In genomic region chr13:55178556-55178955, GRCm38 (mm10) we compare ENCODE assay signal across 9 mouse cellular contexts. TPM values are rescaled to one million over a fixed set of nuclear protein-coding genes. Genes with fewer than 3 reads are reported as not detected.
DNase-seq lines count a peak whose midpoint lies in the region; ATAC-seq and TF ChIP-seq lines count a peak whose summit lies in the region.
"Had no signal": no experiment of that assay in that cellular context is flagged by ENCODE, and none has a peak within 500 bp of the region (broad histone marks: within the 10 kb centered on the region; RNA-seq: fewer than 3 reads in every experiment).

No protein-coding gene starts in this region.

- no peaks in the 10 kb centered on the region for H3K36me3 ChIP-seq in liver, embryonic 12.5 days
- no peaks in the 10 kb centered on the region for H3K36me3 ChIP-seq in forebrain, embryonic 10.5 days (replicated peaks)
- no peaks in the 10 kb centered on the region for H3K36me3 ChIP-seq in hindbrain, postnatal 0 days (ENCODE audit: insufficient read depth, low read length)
- no peaks in the 10 kb centered on the region for H3K36me3 ChIP-seq in midbrain, embryonic 12.5 days
- no peaks in the 10 kb centered on the region for H3K36me3 ChIP-seq in spleen, adult 2 months (ENCODE audit: control insufficient read depth, insufficient read depth, low read length)

- TF ChIP-seq POLR2A in brain, embryonic 14.5 days (IDR thresholded peaks at IDR 0.05; ENCODE audit: borderline replicate concordance, extremely low read depth, insufficient read depth, insufficient read length, poor library complexity, severe bottlenecking), result no peak
- no peak for TF ChIP-seq POLR2A in spleen, adult 2 months (IDR thresholded peaks at IDR 0.05; ENCODE audit: low read depth, low read length)

- TF ChIP-seq CTCF in brain, embryonic 14.5 days (IDR thresholded peaks at IDR 0.05; ENCODE audit: borderline replicate concordance, extremely low read depth, insufficient read depth, insufficient read length), result peak; percentile 83; the same call in 1 of the 2 replicates
- peak; percentile 91 for TF ChIP-seq CTCF in hindbrain, postnatal 0 days (IDR thresholded peaks at IDR 0.05; ENCODE audit: low read depth)
- peak; percentile 74; the same call in 1 of the 2 replicates for TF ChIP-seq CTCF in spleen, adult 2 months (IDR thresholded peaks at IDR 0.05; ENCODE audit: extremely low read depth, insufficient read depth, insufficient read length, insufficient replicate concordance)

- no peak overlapping the region for H3K4me2 ChIP-seq in liver, embryonic 12.5 days
- no peak overlapping the region for H3K4me2 ChIP-seq in hindbrain, postnatal 0 days (ENCODE audit: low read depth, low read length)
- no peak overlapping the region for H3K4me2 ChIP-seq in midbrain, embryonic 12.5 days (replicated peaks)

- DNase-seq in liver, result peak; percentile 65
- DNase-seq in brain, embryonic 14.5 days (ENCODE audit: low read depth), result peak; percentile 84
- peak; percentile 73 for DNase-seq in forebrain, embryonic 10.5 days (ENCODE audit: extremely low spot score, low spot score)
- peak; percentile 80 for DNase-seq in hindbrain, postnatal 0 days (ENCODE audit: low spot score)
- peak; percentile 56 to 85 for DNase-seq in left cerebral cortex, adult 9 months (ENCODE audit: low spot score in 2 of 2)
- DNase-seq in spleen, adult 2 months (ENCODE audit: low read depth in 1 of 2, low spot score in 2 of 2), result peak; percentile 34 to 63

- peaks cover 4% of the 10 kb centered on the region; the same call in 1 of the 2 replicates for H3K27me3 ChIP-seq in liver, embryonic 12.5 days (replicated peaks)
- H3K27me3 ChIP-seq in forebrain, embryonic 10.5 days (ENCODE audit: poor library complexity, severe bottlenecking), result 0 out of 2 replicates have a peak, but pooled peaks cover 2% of the 10 kb centered on the region
- no peaks in the 10 kb centered on the region for H3K27me3 ChIP-seq in hindbrain, postnatal 0 days (ENCODE audit: insufficient read depth, low read length)
- no peaks in the 10 kb centered on the region for H3K27me3 ChIP-seq in midbrain, embryonic 12.5 days
- no peaks in the 10 kb centered on the region for H3K27me3 ChIP-seq in spleen, adult 2 months (ENCODE audit: control insufficient read depth, insufficient read depth, low read length)

- no peak overlapping the region for H3K4me3 ChIP-seq in liver, embryonic 12.5 days
- H3K4me3 ChIP-seq in forebrain, embryonic 10.5 days, result no peak overlapping the region
- no peak overlapping the region for H3K4me3 ChIP-seq in hindbrain, postnatal 0 days (ENCODE audit: low read length)
- no peak overlapping the region for H3K4me3 ChIP-seq in midbrain, embryonic 12.5 days
- H3K4me3 ChIP-seq in spleen, adult 2 months (ENCODE audit: extremely low read depth, insufficient read depth, insufficient read length), result no peak overlapping the region
- H3K4me3 ChIP-seq: myocyte had no signal

- no peak overlapping the region for H3K27ac ChIP-seq in liver, embryonic 12.5 days
- H3K27ac ChIP-seq in forebrain, embryonic 10.5 days, result no peak overlapping the region
- no peak overlapping the region for H3K27ac ChIP-seq in hindbrain, postnatal 0 days
- no peak overlapping the region for H3K27ac ChIP-seq in midbrain, embryonic 12.5 days (replicated peaks)
- H3K27ac ChIP-seq in spleen, adult 2 months (ENCODE audit: insufficient read depth, low read length), result no peak overlapping the region

- 38% methylated on average over 2 of the region's 2 CpGs for WGBS in liver, embryonic 12.5 days (ENCODE audit: insufficient replicate concordance)
- 37% methylated on average over 2 of the region's 2 CpGs for WGBS in forebrain, embryonic 10.5 days
- WGBS in hindbrain, postnatal 0 days, result 36% methylated on average over 2 of the region's 2 CpGs
- WGBS in midbrain, embryonic 12.5 days, result 30% methylated on average over 2 of the region's 2 CpGs
- WGBS in spleen, adult 2 months, result 54% methylated on average over 2 of the region's 2 CpGs

- H3K4me1 ChIP-seq in liver, embryonic 12.5 days, result peaks cover 20% of the 10 kb centered on the region
- H3K4me1 ChIP-seq in forebrain, embryonic 10.5 days, result peaks cover 14% of the 10 kb centered on the region
- H3K4me1 ChIP-seq in hindbrain, postnatal 0 days (ENCODE audit: insufficient read depth, low read length), result no peaks in the 10 kb centered on the region
- no peaks in the 10 kb centered on the region for H3K4me1 ChIP-seq in midbrain, embryonic 12.5 days
- no peaks in the 10 kb centered on the region; the same call in 1 of the 2 replicates for H3K4me1 ChIP-seq in spleen, adult 2 months (ENCODE audit: control insufficient read depth, insufficient read depth, insufficient read length)

- no peaks in the 10 kb centered on the region for H3K9me3 ChIP-seq in liver, embryonic 12.5 days (replicated peaks)
- no peaks in the 10 kb centered on the region for H3K9me3 ChIP-seq in forebrain, embryonic 10.5 days
- H3K9me3 ChIP-seq in hindbrain, postnatal 0 days (ENCODE audit: low read length), result no peaks in the 10 kb centered on the region
- no peaks in the 10 kb centered on the region for H3K9me3 ChIP-seq in midbrain, embryonic 12.5 days

- no peak for ATAC-seq in liver, embryonic 12.5 days
- ATAC-seq in hindbrain, postnatal 0 days, result peak; percentile 38; the same call in 1 of the 2 replicates
- peak; percentile 19; the same call in 1 of the 2 replicates for ATAC-seq in midbrain, embryonic 12.5 days (ENCODE audit: low FRiP score, low read depth)

- H3K9ac ChIP-seq in liver, embryonic 12.5 days, result no peak overlapping the region
- H3K9ac ChIP-seq in hindbrain, postnatal 0 days (replicated peaks; ENCODE audit: low read length), result no peak overlapping the region
- H3K9ac ChIP-seq in midbrain, embryonic 12.5 days (replicated peaks), result no peak overlapping the region

RNA-seq across cellular contexts. Expression of gene Fgfr4, which starts 26.1 kb away (rescaled TPM):
- 5.0 and 5.7 TPM in 2 replicates for polyA plus RNA-seq in liver, embryonic 12.5 days (2016; fragmentation: Nextera tagmentation; extraction: Ambion mirVana)
- 1.6 and 2.0 TPM in 2 replicates for polyA plus RNA-seq in brain, embryonic 14.5 days (2012; rRNA removed)
- 0.16 and 0.30 TPM in 2 replicates for polyA plus RNA-seq in forebrain, embryonic 10.5 days (2016; fragmentation: Nextera tagmentation; extraction: Ambion mirVana)
- 0.84 and 2.5 TPM in 2 replicates for total RNA-seq in hindbrain, postnatal 0 days (2014; rRNA removed)
- 1.0 and 1.5 TPM in 2 replicates for polyA plus RNA-seq in hindbrain, postnatal 0 days (2015; fragmentation: Nextera tagmentation; extraction: Ambion mirVana)
- 0.37 and 0.70 TPM in 2 replicates for polyA plus RNA-seq in midbrain, embryonic 12.5 days (2016; fragmentation: Nextera tagmentation; extraction: Ambion mirVana)
- 8.4 and 12.0 TPM in 2 replicates for polyA plus RNA-seq in spleen, adult 2 months (2012; rRNA removed)

RNA-seq across cellular contexts. Expression of gene Nsd1, which starts 31.0 kb away (rescaled TPM):
- 27.1 and 27.5 TPM in 2 replicates for polyA plus RNA-seq in liver, embryonic 12.5 days (2016; fragmentation: Nextera tagmentation; extraction: Ambion mirVana)
- polyA plus RNA-seq in brain, embryonic 14.5 days (2012; rRNA removed), result 38.1 and 52.2 TPM in 2 replicates
- 66.8 and 70.1 TPM in 2 replicates for polyA plus RNA-seq in forebrain, embryonic 10.5 days (2016; fragmentation: Nextera tagmentation; extraction: Ambion mirVana)
- total RNA-seq in hindbrain, postnatal 0 days (2014; rRNA removed), result 59.3 and 78.2 TPM in 2 replicates
- polyA plus RNA-seq in hindbrain, postnatal 0 days (2015; fragmentation: Nextera tagmentation; extraction: Ambion mirVana), result 64.0 and 67.7 TPM in 2 replicates
- polyA plus RNA-seq in midbrain, embryonic 12.5 days (2016; fragmentation: Nextera tagmentation; extraction: Ambion mirVana), result 81.7 and 83.6 TPM in 2 replicates
- 16.1 and 17.8 TPM in 2 replicates for polyA plus RNA-seq in spleen, adult 2 months (2012; rRNA removed)

RNA-seq across cellular contexts. Expression of gene Gm17617, which starts 45.2 kb away (rescaled TPM):
- not detected in 2 replicates for polyA plus RNA-seq in liver, embryonic 12.5 days (2016; fragmentation: Nextera tagmentation; extraction: Ambion mirVana)
- not detected in 2 replicates for polyA plus RNA-seq in brain, embryonic 14.5 days (2012; rRNA removed)
- not detected in 2 replicates for polyA plus RNA-seq in forebrain, embryonic 10.5 days (2016; fragmentation: Nextera tagmentation; extraction: Ambion mirVana)
- total RNA-seq in hindbrain, postnatal 0 days (2014; rRNA removed), result not detected in 2 replicates
- polyA plus RNA-seq in hindbrain, postnatal 0 days (2015; fragmentation: Nextera tagmentation; extraction: Ambion mirVana), result not detected in 2 replicates
- not detected in 2 replicates for polyA plus RNA-seq in midbrain, embryonic 12.5 days (2016; fragmentation: Nextera tagmentation; extraction: Ambion mirVana)
- polyA plus RNA-seq in spleen, adult 2 months (2012; rRNA removed), result not detected in 2 replicates
- polyA plus RNA-seq: myocyte had no signal
